Mouse (Mus musculus): ENCODE measurements around the gene Fzr1. TPM values are rescaled to one million over a fixed set of nuclear protein-coding genes. Genes with fewer than 3 reads are reported as not detected.

Fzr1 gene
- polyA plus RNA-seq, 1 experiment = 181 TPM

DNA sequence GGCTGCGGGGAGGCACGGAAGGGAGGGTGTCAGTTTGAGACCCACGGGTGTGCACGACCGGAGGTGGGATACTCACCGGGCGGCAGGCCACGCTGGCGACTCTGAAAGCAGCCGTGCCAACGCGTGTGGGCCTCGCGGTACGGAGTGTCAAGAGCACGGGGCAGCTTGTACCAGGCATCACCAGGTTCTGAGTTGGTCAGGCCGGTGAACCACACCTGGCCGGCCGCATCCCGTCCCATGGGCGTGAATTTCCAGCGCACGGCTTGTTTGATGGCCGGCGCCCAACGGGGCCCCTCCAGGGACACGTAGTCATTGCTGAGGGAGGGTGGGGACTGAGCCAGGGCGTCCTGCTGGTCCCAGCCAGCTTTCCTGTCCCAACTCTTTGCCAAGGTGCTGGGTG is 13.7 kb downstream of the Fzr1 start:
- Histone ChIP-seq H3K27ac (ENCODE audit: control insufficient read depth, insufficient read depth, low read length) (no peak overlapping the region), H3K27me3 (ENCODE audit: control insufficient read depth, insufficient read depth, low read length) (no peaks in the 10 kb centered on the region), H3K4me3 (ENCODE audit: control insufficient read depth, insufficient read depth, low read length) (no peak overlapping the region), H3K4me1 (replicated peaks; ENCODE audit: control insufficient read depth, insufficient read depth, low read length) (no peaks in the 10 kb centered on the region), H3K36me3 (ENCODE audit: control insufficient read depth, insufficient read depth, low read length) (peaks cover 24% of the 10 kb centered on the region)
- DNase-seq = no peak
- TF ChIP-seq POLR2A (IDR thresholded peaks at IDR 0.05; ENCODE audit: control insufficient read depth, extremely low read depth, insufficient read depth, low read length, poor library complexity) (no peak), CTCF (IDR thresholded peaks at IDR 0.05; ENCODE audit: borderline replicate concordance, control insufficient read depth, extremely low read depth, insufficient read depth, low read length, poor library complexity) (no peak)
- 95% methylated on average over 28 of the region's 28 CpGs for WGBS

GRCm38 (mm10) chr10:81363436-81364346 is 14.6 kb downstream of the Fzr1 start:
- peaks cover 6% of the 10 kb centered on the region for H3K4me1 ChIP-seq (replicated peaks; ENCODE audit: control insufficient read depth, insufficient read depth, low read length)
- no peak overlapping the region for H3K27ac ChIP-seq (ENCODE audit: control insufficient read depth, insufficient read depth, low read length)
- no peaks in the 10 kb centered on the region for H3K27me3 ChIP-seq (ENCODE audit: control insufficient read depth, insufficient read depth, low read length)
- no peak for DNase-seq
- 94% methylated on average over 54 of the region's 54 CpGs for WGBS
- no peak for TF ChIP-seq POLR2A (IDR thresholded peaks at IDR 0.05; ENCODE audit: control insufficient read depth, extremely low read depth, insufficient read depth, low read length, poor library complexity)
- no peak for TF ChIP-seq CTCF (IDR thresholded peaks at IDR 0.05; ENCODE audit: borderline replicate concordance, control insufficient read depth, extremely low read depth, insufficient read depth, low read length, poor library complexity)
- H3K4me3 ChIP-seq (ENCODE audit: control insufficient read depth, insufficient read depth, low read length) = no peak overlapping the region
- H3K36me3 ChIP-seq (ENCODE audit: control insufficient read depth, insufficient read depth, low read length) = peaks cover 19% of the 10 kb centered on the region

DNA sequence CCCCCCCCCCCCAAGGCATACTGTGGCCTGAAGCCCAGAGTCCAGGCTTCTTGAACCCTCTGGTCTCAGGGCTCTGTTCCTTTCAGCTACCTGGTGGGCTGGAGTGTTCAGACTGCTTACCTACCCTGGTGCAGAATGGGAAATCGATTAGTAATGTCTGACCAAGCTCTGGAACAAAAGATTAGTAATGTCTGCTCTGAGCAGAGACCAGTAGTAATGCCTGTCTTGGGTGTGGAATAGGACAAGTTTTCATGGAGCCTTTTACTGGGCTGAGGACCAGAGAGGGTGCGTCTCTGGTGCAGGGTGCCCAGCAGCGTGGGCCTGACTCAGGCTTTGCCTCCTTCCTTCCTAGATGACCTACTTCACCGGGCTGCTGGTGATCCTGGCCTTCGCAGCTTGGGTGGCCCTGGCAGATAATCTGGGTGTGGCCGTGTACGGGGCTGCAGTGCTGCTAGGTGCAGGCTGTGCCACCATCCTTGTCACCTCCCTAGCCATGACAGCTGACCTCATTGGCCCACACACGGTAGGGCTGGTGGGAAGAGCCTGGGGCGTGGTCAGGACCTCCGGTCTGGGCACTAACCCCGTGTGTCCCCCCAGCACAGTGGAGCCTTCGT is 15.9 kb downstream of the Fzr1 start:
- DNase-seq = no peak
- peaks cover 9% of the 10 kb centered on the region for H3K36me3 ChIP-seq (ENCODE audit: control insufficient read depth, insufficient read depth, low read length)
- no peak overlapping the region for H3K27ac ChIP-seq (ENCODE audit: control insufficient read depth, insufficient read depth, low read length)
- no peaks in the 10 kb centered on the region for H3K27me3 ChIP-seq (ENCODE audit: control insufficient read depth, insufficient read depth, low read length)
- 98% methylated on average over 12 of the region's 12 CpGs for WGBS
- TF ChIP-seq CTCF (IDR thresholded peaks at IDR 0.05; ENCODE audit: borderline replicate concordance, control insufficient read depth, extremely low read depth, insufficient read depth, low read length, poor library complexity) = no peak
- no peak for TF ChIP-seq POLR2A (IDR thresholded peaks at IDR 0.05; ENCODE audit: control insufficient read depth, extremely low read depth, insufficient read depth, low read length, poor library complexity)
- H3K4me1 ChIP-seq (replicated peaks; ENCODE audit: control insufficient read depth, insufficient read depth, low read length) = peaks cover 17% of the 10 kb centered on the region
- no peak overlapping the region for H3K4me3 ChIP-seq (ENCODE audit: control insufficient read depth, insufficient read depth, low read length)

- Histone ChIP-seq H3K4me3 (ENCODE audit: control insufficient read depth, insufficient read depth, low read length) (no peak overlapping the region), H3K4me1 (replicated peaks; ENCODE audit: control insufficient read depth, insufficient read depth, low read length) (peaks cover 28% of the 10 kb centered on the region), H3K27me3 (ENCODE audit: control insufficient read depth, insufficient read depth, low read length) (no peaks in the 10 kb centered on the region), H3K36me3 (ENCODE audit: control insufficient read depth, insufficient read depth, low read length) (no peaks in the 10 kb centered on the region), H3K27ac (ENCODE audit: control insufficient read depth, insufficient read depth, low read length) (no peak overlapping the region)
- DNase-seq = no peak
- TF ChIP-seq POLR2A (IDR thresholded peaks at IDR 0.05; ENCODE audit: control insufficient read depth, extremely low read depth, insufficient read depth, low read length, poor library complexity) (no peak), CTCF (IDR thresholded peaks at IDR 0.05; ENCODE audit: borderline replicate concordance, control insufficient read depth, extremely low read depth, insufficient read depth, low read length, poor library complexity) (no peak)
- WGBS = 88% methylated on average over 8 of the region's 8 CpGs
Observed at GRCm38 (mm10) chr10:81360721-81361120, 17.6 kb downstream of the Fzr1 start.

DNA sequence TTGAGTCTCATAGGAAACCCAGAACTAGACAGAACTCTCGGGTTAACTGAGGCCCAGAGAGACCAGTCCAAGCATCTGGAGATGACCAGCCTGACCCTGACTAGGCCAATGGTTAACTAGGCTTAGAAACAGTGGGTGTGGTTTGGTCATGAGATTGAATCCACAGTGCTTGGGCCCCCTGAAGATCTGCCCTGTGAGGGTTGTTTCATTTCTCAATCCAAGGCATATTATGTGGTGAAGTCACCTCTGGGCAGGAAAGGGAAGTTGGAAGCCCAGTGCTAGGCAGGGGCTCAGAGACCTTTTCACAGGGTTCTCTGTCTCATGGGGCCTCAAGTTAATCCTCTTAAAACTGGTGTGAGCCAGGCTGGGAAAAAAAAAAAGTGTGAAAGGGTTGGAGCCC is 19.5 kb downstream of the Fzr1 start:
- no peak for DNase-seq
- 50% methylated on average over 1 of the region's 1 CpGs for WGBS
- Histone ChIP-seq H3K4me1 (replicated peaks; ENCODE audit: control insufficient read depth, insufficient read depth, low read length) (peaks cover 28% of the 10 kb centered on the region), H3K27ac (ENCODE audit: control insufficient read depth, insufficient read depth, low read length) (no peak overlapping the region; the same call in 1 of the 2 replicates), H3K4me3 (ENCODE audit: control insufficient read depth, insufficient read depth, low read length) (no peak overlapping the region), H3K27me3 (ENCODE audit: control insufficient read depth, insufficient read depth, low read length) (no peaks in the 10 kb centered on the region), H3K36me3 (ENCODE audit: control insufficient read depth, insufficient read depth, low read length) (no peaks in the 10 kb centered on the region)
- TF ChIP-seq CTCF (IDR thresholded peaks at IDR 0.05; ENCODE audit: borderline replicate concordance, control insufficient read depth, extremely low read depth, insufficient read depth, low read length, poor library complexity) = no peak

- TF ChIP-seq POLR2A (IDR thresholded peaks at IDR 0.05; ENCODE audit: control insufficient read depth, extremely low read depth, insufficient read depth, low read length, poor library complexity) (no peak), CTCF (IDR thresholded peaks at IDR 0.05; ENCODE audit: borderline replicate concordance, control insufficient read depth, extremely low read depth, insufficient read depth, low read length, poor library complexity) (no peak)
- Histone ChIP-seq H3K36me3 (ENCODE audit: control insufficient read depth, insufficient read depth, low read length) (no peaks in the 10 kb centered on the region), H3K4me3 (ENCODE audit: control insufficient read depth, insufficient read depth, low read length) (peak overlapping the region; percentile 64), H3K27ac (ENCODE audit: control insufficient read depth, insufficient read depth, low read length) (no peak overlapping the region), H3K4me1 (replicated peaks; ENCODE audit: control insufficient read depth, insufficient read depth, low read length) (peaks cover 28% of the 10 kb centered on the region), H3K27me3 (ENCODE audit: control insufficient read depth, insufficient read depth, low read length) (no peaks in the 10 kb centered on the region)
- WGBS = 35% methylated on average over 4 of the region's 4 CpGs
- DNase-seq = no peak
Observed at GRCm38 (mm10) chr10:81358209-81358608, 20.1 kb downstream of the Fzr1 start.

Data from thymus, adult 2 months (tissue).